Mouse (Mus musculus) 416B (cell line): Measurements from ENCODE around the gene Syt1.

Experiments used
- DNase-seq: peaks from one replicate; pipeline ENCODE4 v3.0.0; 2011; ENCODE audit warnings: low read depth

Gene Syt1

GRCm38 (mm10) chr10:108763722-108764121, 247.1 kb downstream of the Syt1 start:
- DNase-seq, result no peak

DNA sequence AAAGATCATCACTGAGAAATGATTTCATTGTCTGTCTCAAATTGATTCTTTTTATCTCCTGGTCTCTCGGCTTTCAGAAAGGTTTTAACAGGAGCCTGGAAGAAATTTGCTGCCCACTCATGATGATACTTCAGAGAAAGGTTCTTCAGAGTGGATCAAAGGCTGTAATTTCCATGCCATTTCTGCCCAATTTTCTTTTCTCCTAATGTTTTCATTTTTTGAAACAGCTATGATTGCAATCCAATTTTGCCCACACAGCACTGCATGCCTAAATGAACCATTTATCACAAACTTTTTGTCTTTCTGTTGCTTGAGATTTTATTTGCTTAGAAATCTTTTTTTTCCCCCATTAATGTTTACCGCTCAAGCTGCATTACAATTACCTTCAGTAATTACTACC, 257.5 kb downstream of the Syt1 start:
- no peak for DNase-seq

DNA sequence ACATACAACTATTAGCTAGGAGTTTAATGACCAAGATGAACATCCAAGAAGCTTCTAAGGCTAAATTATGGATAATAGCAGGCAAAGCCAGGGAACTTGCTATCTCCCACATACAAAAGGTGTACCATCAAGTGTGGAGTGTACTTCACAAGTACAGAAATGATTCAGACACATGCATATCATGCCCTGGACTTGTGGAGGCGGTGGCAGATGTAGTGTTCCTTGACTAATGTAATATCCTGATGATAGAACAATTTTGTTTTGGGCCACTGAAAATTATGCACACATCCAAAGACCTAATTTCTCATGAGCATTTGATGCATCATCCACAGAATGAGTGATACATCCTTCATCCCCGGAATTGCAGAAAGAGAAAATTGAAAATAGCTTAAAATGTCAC, 267.0 kb downstream of the Syt1 start:
- DNase-seq, result no peak

- DNase-seq, result peak; percentile 17
Observed at GRCm38 (mm10) chr10:108733982-108734381, 276.8 kb downstream of the Syt1 start.

GRCm38 (mm10) chr10:108728961-108729360, 281.8 kb downstream of the Syt1 start:
- DNase-seq, result no peak

DNA sequence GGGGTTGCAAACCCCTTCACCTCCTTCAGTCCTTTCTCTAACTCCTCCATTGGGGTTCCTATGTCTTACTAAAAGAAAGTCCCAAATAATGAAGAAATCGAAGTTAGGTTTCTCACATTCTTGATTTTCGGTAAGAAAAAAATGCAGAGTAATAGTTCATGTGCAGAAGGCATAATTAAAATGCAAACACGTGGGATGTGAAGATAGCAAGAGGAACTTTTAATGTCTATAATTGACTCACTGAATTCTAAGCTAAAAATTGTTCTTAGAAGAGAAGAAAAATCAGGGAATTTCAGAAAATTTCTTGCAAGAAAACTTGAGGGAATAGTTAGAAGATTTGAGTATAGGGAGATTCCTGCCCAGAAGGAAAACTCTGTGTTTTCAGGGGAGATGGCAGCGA, 284.4 kb downstream of the Syt1 start:
- DNase-seq, result no peak

GRCm38 (mm10) chr10:108724878-108725277, 285.9 kb downstream of the Syt1 start:
- no peak for DNase-seq

DNA sequence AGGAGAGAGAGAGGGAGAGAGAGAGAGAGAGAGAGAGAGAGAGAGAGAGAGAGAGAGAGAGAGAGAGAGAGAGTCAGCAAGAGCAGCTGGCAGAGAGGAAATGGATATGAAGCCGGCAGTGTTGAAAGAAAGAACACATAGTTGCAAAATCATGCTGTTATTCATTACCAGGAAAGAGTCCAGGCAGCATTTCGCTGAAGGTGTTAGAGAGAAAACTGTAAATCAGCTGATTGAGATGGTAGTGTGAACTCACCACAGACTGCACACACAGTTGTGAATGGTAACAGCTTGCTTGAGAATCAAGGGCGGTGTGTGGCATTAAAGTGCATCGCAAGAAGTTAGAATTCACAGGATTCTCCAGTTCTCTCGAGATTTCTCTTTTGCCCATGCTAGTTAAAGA, 300.3 kb downstream of the Syt1 start:
- no peak for DNase-seq

DNA sequence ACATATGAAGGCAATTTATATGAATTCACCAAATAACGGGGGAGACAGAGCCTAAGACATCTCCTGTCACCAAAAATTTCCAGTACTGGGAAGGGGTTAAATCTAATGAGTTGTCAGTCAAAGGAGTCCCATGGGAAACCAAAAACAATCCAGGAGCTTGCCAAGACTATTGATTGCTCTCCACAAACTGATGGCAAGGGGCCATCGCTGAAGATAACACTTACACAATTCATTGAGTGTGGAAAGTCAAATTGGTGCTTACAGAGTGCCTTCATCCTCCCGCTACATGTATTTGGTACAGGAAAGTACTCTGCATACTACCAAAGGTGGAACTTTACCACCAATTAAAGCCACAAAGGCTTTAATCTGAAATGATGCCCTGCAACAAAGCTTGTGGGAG, 305.1 kb downstream of the Syt1 start:
- DNase-seq, result no peak

GRCm38 (mm10) chr10:108701361-108702128, 309.2 kb downstream of the Syt1 start:
- no peak for DNase-seq

DNA sequence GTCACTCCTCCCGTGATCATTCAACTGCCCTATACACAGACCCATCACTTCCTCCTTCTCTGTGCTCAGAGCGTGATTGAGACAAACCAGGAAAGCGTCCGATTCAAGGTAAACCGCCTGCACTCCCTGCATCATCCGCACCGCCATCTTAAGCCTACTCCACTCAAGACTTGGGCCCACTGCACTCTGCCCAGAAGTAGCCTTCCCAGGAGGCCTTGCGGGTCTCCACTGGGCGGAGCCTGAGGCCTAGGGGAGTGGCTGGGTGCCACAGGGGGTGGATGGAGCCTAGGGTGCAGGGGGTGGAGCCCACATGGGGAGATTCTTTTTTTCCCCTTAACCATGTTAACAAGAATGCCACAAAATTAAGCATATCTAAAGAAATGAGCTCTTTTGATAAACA, 310.8 kb downstream of the Syt1 start, which contains the start of gene Gm5136:
Gene Gm5136 (minus strand): TSS at position 215 of the 400 bp plus-strand sequence.
- no peak for DNase-seq

DNA sequence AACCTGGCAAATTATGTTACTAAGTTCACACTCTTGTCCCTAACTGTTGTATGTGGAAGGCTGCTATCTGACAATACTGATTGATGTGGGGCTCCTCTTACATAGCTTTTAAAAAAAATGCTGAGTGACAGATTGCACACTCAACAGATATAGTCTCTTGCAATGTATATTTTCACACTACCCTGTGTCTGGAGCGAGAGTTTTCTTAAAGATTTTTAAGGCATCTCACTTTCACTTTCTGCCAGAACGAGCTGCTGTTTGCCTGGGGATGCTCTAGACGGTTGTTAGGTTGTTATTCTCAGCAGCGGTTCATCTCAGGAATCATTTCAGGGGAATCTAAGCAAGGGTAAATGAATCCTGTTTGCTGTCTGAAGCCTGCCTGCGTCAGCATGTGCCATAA, 313.7 kb downstream of the Syt1 start:
- DNase-seq, result no peak

DNA sequence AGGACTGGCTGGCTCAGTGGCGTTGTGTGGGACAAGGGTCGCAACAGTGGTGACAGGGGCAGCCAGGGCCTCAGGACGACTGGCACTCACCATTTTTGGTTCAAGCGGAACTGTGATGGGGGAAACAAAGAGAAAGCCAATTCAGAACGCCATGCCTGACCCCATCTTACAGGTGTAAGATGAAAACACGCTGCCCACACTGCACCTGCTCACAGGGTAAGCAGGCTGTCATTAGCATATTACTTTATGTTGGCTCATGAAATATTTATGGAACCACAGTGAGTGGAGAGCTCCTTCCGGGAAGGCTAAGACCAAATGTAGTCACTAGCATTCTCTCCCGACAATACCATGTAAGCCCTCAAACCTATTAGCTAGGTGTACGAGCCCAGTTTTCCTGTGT, 319.8 kb downstream of the Syt1 start:
- no peak for DNase-seq

DNA sequence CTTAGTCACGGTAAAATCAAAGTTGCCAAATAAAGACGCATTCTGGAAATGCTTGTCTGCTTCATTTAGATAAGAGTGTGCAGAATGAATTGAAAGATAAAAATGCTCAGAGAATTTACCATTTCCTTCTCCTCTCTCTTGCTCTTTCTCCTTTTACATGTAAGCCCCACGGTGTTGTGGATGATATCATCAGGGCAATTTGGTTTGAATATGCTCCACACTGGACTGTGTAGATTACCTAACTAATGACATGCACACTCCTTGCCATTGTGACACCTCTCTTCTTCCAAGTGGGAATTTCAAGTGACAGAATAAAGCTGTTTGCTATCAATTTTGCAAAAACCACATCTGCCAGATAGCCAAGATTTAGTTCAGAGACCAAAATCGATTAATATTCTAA, 324.1 kb downstream of the Syt1 start:
- DNase-seq, result no peak

DNA sequence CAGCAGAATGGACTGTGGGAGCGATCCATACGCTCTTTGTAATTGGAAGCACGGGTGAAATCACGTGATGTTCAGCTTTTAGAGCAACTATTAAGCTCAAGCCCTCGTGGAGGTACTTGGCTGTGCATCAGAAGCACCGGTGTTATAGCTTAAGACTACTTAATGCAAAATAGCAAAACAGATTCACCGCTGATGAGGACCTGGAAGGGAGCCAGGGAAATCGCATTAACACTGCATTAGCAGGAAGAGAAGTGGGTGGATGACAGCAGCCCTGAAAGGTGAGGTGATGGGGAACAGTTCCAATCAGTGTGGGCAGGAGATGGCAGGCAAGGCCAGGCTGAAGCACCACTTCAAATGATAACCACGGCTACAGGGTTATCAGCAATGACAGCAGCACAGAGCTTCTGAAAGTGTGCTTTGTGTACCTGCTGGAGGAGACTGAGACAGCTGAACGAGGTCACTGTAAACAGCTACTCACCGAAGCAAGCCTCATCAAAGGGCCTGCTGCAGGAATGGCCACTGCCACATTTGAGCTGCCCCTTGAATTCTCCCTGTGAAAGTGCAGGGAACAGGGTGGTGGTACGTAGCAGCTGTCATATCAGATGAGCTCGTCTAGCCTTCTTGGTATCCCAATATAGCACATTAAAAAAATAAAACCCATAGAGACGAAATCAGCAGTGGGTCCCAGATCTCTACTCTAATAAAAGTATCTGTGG, 330.9 kb downstream of the Syt1 start:
- DNase-seq, result no peak

GRCm38 (mm10) chr10:108677053-108677452, 333.7 kb downstream of the Syt1 start:
- no peak for DNase-seq

GRCm38 (mm10) chr10:108668944-108669343, 341.8 kb downstream of the Syt1 start:
- DNase-seq, result no peak

DNA sequence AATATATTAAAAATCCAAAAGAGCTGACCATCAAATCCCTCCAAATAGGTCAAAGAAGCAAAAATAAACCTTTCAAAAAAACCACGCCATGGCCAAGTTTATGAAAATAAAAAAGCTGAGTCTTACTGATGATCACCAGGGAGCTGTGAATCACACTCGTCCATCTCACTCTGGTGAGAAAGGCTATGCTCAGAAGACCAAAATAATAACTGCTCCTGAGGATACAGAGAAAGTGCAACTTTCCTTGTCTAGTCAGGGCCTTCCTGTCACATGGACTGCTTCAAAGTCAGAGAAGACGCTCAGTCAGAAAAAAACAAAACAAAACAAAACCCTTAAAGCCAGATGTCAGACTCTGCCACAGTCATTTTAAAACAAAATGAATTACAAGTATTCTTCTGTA, 350.5 kb downstream of the Syt1 start:
- DNase-seq, result no peak

DNA sequence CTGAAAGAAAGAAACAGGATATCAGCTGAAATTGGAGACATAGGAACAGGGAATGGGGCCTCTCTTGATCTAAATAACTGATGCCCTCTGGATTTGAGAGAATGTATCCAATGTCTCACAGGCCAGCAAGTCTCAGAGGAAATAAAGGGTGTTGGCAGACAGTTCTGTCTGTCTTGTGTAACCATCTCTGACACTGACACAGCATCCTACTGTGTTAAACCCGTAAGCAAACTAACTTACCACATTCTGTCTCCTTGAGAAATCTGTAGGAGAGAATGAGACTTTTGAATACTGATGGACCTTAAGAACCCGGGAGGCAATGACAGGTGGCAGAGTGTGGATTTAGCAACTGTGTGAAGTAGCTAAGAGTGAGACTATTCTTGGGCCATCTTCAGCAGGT, 352.5 kb downstream of the Syt1 start:
- DNase-seq, result no peak

- DNase-seq, result no peak
Observed at GRCm38 (mm10) chr10:108657669-108658068, 353.1 kb downstream of the Syt1 start.

GRCm38 (mm10) chr10:108656898-108657297, 353.9 kb downstream of the Syt1 start:
- no peak for DNase-seq

DNA sequence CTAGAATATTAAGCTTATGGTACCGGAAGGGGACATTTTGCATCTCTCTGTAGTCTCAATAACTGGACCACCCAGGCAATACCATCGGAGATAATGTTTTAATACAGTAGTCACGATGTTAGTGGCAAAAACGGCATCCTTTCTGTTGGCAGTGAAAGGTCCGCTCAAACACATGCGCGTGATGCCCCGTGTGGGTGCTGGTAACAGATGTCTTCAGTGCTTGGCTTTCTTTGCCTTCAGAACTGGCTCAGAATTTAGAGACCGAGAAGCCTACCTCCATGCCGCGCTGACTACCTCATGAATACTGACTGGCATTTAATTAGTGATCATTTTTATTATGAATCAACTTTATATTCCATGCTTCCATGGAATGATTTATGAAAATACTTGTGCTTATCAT, 355.7 kb downstream of the Syt1 start:
- DNase-seq, result no peak

GRCm38 (mm10) chr10:108652831-108653230, 358.0 kb downstream of the Syt1 start:
- DNase-seq, result no peak

- no peak for DNase-seq
Observed at GRCm38 (mm10) chr10:108652066-108652465, 358.7 kb downstream of the Syt1 start.
